Mouse (Mus musculus): ENCODE measurements at regions not wholly inside any gene's neighbourhood (a gene's known extent, or its start where the extent isn't known, plus 50 kb on each side); places are given as distances from the start of the nearest gene placed in this dataset.

- Histone ChIP-seq H3K9me3 (replicated peaks) (no peaks in the 10 kb centered on the region), H3K4me1 (no peaks in the 10 kb centered on the region), H3K4me2 (no peak overlapping the region), H3K36me3 (ENCODE audit: poor library complexity, severe bottlenecking) (no peaks in the 10 kb centered on the region), H3K9ac (no peak overlapping the region), H3K27me3 (peaks cover 29% of the 10 kb centered on the region), H3K27ac (no peak overlapping the region), H3K4me3 (no peak overlapping the region)
- WGBS, result 88% methylated on average over 2 of the region's 2 CpGs
- no peak for ATAC-seq
Observed at GRCm38 (mm10) chr2:95378296-95378695, 939.7 kb upstream of the Lrrc4c start.

DNA sequence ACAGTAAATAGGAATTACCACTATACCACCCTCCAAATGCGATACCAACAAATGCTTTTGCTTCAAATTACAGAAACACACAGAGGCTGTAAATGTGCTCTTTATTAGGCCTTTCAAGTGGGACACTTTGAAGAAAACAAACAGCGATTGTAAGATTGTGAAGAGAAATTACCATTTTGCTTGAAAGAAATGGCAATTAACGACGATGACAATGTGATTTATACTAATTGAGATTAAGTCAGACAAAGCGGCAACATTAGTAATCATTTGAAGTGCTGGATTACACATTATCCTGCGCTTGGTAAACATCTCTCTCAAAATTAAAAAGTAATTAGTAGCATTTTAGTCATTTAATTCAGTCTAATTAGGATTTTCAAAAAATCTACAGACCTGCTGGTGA, 938.5 kb upstream of the Api5 start:
- 26% methylated on average over 6 of the region's 6 CpGs for WGBS
- Histone ChIP-seq H3K9me3 (replicated peaks) (no peaks in the 10 kb centered on the region), H3K4me2 (no peak overlapping the region), H3K4me1 (no peaks in the 10 kb centered on the region), H3K9ac (no peak overlapping the region), H3K36me3 (ENCODE audit: poor library complexity, severe bottlenecking) (no peaks in the 10 kb centered on the region), H3K27ac (no peak overlapping the region), H3K27me3 (peaks cover 29% of the 10 kb centered on the region), H3K4me3 (no peak overlapping the region)
- peak; percentile 61; the same call in 1 of the 2 replicates for ATAC-seq

DNA sequence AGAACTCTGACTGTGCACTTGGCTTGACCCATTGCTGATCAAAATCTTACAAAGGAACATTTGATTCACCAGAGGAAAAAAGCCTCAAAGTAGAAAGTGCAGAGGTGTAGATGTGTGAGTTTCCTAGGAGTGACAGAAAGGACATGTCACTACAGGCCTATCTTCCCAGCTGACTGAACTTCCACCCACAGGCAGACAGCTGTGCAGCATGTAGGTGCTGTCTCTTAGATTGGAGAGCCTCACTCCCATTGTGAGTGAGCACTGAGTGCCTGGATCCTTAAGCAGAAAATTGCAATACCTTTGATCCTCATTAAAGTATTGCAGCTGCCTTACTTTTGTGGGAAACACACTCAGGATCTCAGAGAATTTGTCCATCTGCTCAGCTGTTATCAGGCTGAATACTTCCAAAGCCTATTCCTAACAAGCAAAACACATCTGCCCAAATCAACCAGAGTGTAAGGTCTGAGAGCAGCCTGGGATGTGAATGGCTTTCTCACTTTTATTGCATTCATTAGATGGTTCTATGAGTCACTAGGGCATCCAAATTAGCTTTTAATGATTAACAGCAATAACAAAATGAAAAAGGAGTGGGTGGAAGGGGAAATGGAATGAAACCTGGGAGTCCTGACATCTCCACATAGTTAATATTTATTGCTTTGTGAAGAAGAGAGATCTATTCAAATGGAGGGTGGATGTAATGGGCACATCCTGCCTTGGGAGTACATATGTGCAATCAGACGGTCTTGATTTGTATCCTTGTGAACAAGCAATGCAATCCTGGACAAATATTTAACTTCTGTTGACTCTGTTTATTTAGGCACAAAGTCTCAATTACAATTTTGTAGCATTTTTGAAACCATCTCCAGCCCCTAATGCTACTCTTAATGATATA, 929.1 kb upstream of the Api5 start:
- Histone ChIP-seq H3K27ac (no peak overlapping the region), H3K4me2 (no peak overlapping the region), H3K4me1 (no peaks in the 10 kb centered on the region), H3K36me3 (ENCODE audit: poor library complexity, severe bottlenecking) (no peaks in the 10 kb centered on the region), H3K9ac (no peak overlapping the region), H3K4me3 (no peak overlapping the region), H3K27me3 (no peaks in the 10 kb centered on the region), H3K9me3 (replicated peaks) (no peaks in the 10 kb centered on the region)
- 88% methylated on average over 1 of the region's 1 CpGs for WGBS
- no peak for ATAC-seq
